Mouse (Mus musculus) left cerebral cortex, adult 6 months (tissue): ENCODE data around the gene Kansl1l. TPM values are rescaled to one million over a fixed set of nuclear protein-coding genes. Genes with fewer than 3 reads are reported as not detected.

ENCODE experiments used
- long read RNA-seq, 2 experiments: library from polyadenylated mRNA; unstranded; transcript quantifications; one replicate each; pipeline ENCODE4 v2.0.0; 2019 to 2020
- polyA plus RNA-seq: library from polyadenylated mRNA; unstranded; fragments of <200 nt; fragmentation: Nextera tagmentation; gene quantifications from 2 replicates; pipeline ENCODE4 v1.2.3, GENCODE M21; 2021

The Kansl1l gene
- polyA plus RNA-seq = 0.87 and 1.7 TPM in 2 replicates
- long read RNA-seq, experiment 1, partial matches to known transcripts = 4 of 9 reads
- long read RNA-seq, experiment 1, other reads (novel, unspliced or antisense) = 5 of 9 reads
- long read RNA-seq, experiment 2, partial matches to known transcripts = 4 of 6 reads
- long read RNA-seq, experiment 2, other reads (novel, unspliced or antisense) = 2 of 6 reads

GRCm38 (mm10) chr1:66817453-66817839, at the start of gene Kansl1l:
Gene Kansl1l, minus strand, starts transcription at chr1:66817562.

GRCm38 (mm10) chr1:66862712-66863511, 45.5 kb upstream of the Kansl1l start, which contains the start of gene Acadl:
Gene Acadl, minus strand, starts transcription at chr1:66863277.

GRCm38 (mm10) chr1:66700693-66701575, 116.4 kb downstream of the Kansl1l start, which contains the start of gene Rpe:
Gene Rpe, plus strand, starts transcription at chr1:66700831.

Other genes starting within 250 kb of the Kansl1l start
- gene Rpe, start 116.7 kb downstream of the Kansl1l start, polyA plus RNA-seq = 24.4 and 25.0 TPM in 2 replicates
- gene Acadl, start 45.7 kb upstream of the Kansl1l start, polyA plus RNA-seq = 41.1 and 46.8 TPM in 2 replicates
- 0.68 and 0.83 TPM in 2 replicates for gene Myl1, start 127.8 kb upstream of the Kansl1l start, polyA plus RNA-seq
- 226 and 267 TPM in 2 replicates for gene Lancl1, start 221.3 kb upstream of the Kansl1l start, polyA plus RNA-seq